Mouse (Mus musculus): ENCODE measurements around the gene Slc26a10. TPM values are rescaled to one million over a fixed set of nuclear protein-coding genes. Genes with fewer than 3 reads are reported as not detected.
"Not testable (repeated sequence)": the region's sequence is repeated elsewhere in the genome, so short reads cannot be mapped to it uniquely, and the experiment has no call there.

The Slc26a10 gene
- polyA plus RNA-seq, 1 experiment from 2014 or later: 0.58 TPM

GRCm38 (mm10) chr10:127156511-127156910, 23.9 kb downstream of the Slc26a10 start:
- DNase-seq (no peak), ATAC-seq (ENCODE audit: low FRiP score, low TSS enrichment) (no peak)
- H3K4me2 ChIP-seq (ENCODE audit: low read length): no peak overlapping the region
- no peaks in the 10 kb centered on the region for H3K9me3 ChIP-seq (ENCODE audit: control insufficient read depth, low read length)
- H3K27me3 ChIP-seq (ENCODE audit: control insufficient read depth, insufficient read depth, low read length): no peaks in the 10 kb centered on the region
- WGBS: 82% methylated on average over 1 of the region's 1 CpGs
- H3K9ac ChIP-seq (replicated peaks; ENCODE audit: low read length): no peak overlapping the region
- H3K36me3 ChIP-seq (ENCODE audit: control insufficient read depth, insufficient read depth, low read length): no peaks in the 10 kb centered on the region
- H3K4me3 ChIP-seq (replicated peaks; ENCODE audit: low read depth, low read length): no peak overlapping the region
- H3K27ac ChIP-seq (replicated peaks; ENCODE audit: low read depth, low read length): no peak overlapping the region
- H3K4me1 ChIP-seq (ENCODE audit: control insufficient read depth, insufficient read depth, low read length): no peaks in the 10 kb centered on the region

DNA sequence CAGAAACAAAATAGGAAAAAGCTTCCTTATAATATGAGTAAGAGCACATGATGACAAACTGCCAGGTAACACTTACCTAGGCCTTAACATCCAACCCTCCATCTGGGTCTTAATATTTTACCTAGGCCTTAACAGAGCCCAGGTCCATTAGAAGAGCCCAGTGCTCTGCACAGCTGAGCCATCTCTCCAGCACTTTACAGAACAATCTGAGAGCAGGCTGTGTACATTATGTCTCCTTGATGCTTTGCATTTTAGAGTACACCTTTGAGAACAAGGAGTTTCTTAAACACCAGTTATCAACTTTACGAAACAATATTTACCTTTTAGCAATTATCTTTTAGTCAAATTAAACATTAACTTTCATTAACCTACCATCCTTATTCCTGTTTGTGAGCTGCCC, 24.4 kb downstream of the Slc26a10 start:
- Histone ChIP-seq H3K4me2 (ENCODE audit: low read length) (no peak overlapping the region), H3K9ac (replicated peaks; ENCODE audit: low read length) (no peak overlapping the region), H3K4me1 (ENCODE audit: control insufficient read depth, insufficient read depth, low read length) (no peaks in the 10 kb centered on the region), H3K27me3 (ENCODE audit: control insufficient read depth, insufficient read depth, low read length) (no peaks in the 10 kb centered on the region), H3K4me3 (replicated peaks; ENCODE audit: low read depth, low read length) (no peak overlapping the region), H3K27ac (replicated peaks; ENCODE audit: low read depth, low read length) (no peak overlapping the region), H3K36me3 (ENCODE audit: control insufficient read depth, insufficient read depth, low read length) (no peaks in the 10 kb centered on the region), H3K9me3 (ENCODE audit: control insufficient read depth, low read length) (no peaks in the 10 kb centered on the region)
- DNase-seq (no peak), ATAC-seq (ENCODE audit: low FRiP score, low TSS enrichment) (no peak)
- WGBS: 98% methylated on average over 1 of the region's 1 CpGs

DNA sequence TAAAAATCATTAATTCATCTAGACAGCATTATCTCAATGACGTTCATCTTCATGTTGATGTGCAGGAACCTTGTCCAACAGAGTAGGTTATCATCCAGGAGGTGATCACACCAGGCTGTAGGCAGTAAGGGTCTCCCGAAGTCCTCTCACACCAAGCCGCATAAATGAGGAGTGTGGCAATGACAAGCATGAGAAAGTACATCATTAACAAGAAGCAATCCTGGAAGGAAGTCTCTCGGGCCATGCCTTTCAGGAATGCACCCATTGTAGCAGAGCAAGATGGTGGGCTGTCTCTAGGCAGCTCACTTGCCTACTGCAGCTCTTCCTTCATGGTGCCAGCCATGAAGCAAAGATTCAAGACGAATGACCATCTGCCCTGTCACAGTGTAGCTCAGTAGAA, 25.8 kb downstream of the Slc26a10 start:
- Histone ChIP-seq H3K36me3 (ENCODE audit: control insufficient read depth, insufficient read depth, low read length) (no peaks in the 10 kb centered on the region), H3K27ac (replicated peaks; ENCODE audit: low read depth, low read length) (no peak overlapping the region), H3K27me3 (ENCODE audit: control insufficient read depth, insufficient read depth, low read length) (no peaks in the 10 kb centered on the region), H3K9me3 (ENCODE audit: control insufficient read depth, low read length) (no peaks in the 10 kb centered on the region), H3K9ac (replicated peaks; ENCODE audit: low read length) (no peak overlapping the region), H3K4me1 (ENCODE audit: control insufficient read depth, insufficient read depth, low read length) (no peaks in the 10 kb centered on the region), H3K4me2 (ENCODE audit: low read length) (no peak overlapping the region), H3K4me3 (replicated peaks; ENCODE audit: low read depth, low read length) (no peak overlapping the region)
- WGBS: 85% methylated on average over 5 of the region's 5 CpGs
- DNase-seq (no peak), ATAC-seq (ENCODE audit: low FRiP score, low TSS enrichment) (no peak)

GRCm38 (mm10) chr10:127154241-127154640, 26.2 kb downstream of the Slc26a10 start:
- H3K4me1 ChIP-seq (ENCODE audit: control insufficient read depth, insufficient read depth, low read length): no peaks in the 10 kb centered on the region
- H3K4me3 ChIP-seq (replicated peaks; ENCODE audit: low read depth, low read length): no peak overlapping the region
- DNase-seq (no peak), ATAC-seq (ENCODE audit: low FRiP score, low TSS enrichment) (no peak)
- H3K9ac ChIP-seq (replicated peaks; ENCODE audit: low read length): no peak overlapping the region
- WGBS: 100% methylated on average over 2 of the region's 2 CpGs
- H3K9me3 ChIP-seq (ENCODE audit: control insufficient read depth, low read length): no peaks in the 10 kb centered on the region
- H3K27me3 ChIP-seq (ENCODE audit: control insufficient read depth, insufficient read depth, low read length): no peaks in the 10 kb centered on the region
- no peak overlapping the region for H3K27ac ChIP-seq (replicated peaks; ENCODE audit: low read depth, low read length)
- H3K36me3 ChIP-seq (ENCODE audit: control insufficient read depth, insufficient read depth, low read length): no peaks in the 10 kb centered on the region
- no peak overlapping the region for H3K4me2 ChIP-seq (ENCODE audit: low read length)

DNA sequence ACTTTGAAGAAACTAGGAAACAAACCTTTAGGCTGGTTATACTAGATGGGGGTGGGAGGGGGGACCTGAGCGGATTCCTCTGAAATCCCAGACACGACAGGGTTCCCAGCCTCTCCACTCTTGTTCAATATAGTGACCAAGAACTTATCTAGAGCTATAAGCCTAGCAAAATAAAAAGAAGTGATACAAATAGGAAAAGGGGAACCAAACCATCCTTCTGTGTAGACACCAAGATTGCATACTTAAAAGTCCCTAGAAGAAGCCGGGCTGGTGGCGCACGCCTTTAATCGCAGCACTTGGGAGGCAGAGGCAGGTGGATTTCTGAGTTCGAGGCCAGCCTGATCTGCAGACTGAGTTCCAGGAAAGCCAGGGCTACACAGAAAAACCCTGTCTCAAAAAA, 27.1 kb downstream of the Slc26a10 start:
- H3K9me3 ChIP-seq (ENCODE audit: control insufficient read depth, low read length): no peaks in the 10 kb centered on the region
- H3K9ac ChIP-seq (replicated peaks; ENCODE audit: low read length): no peak overlapping the region
- no peak for ATAC-seq (ENCODE audit: low FRiP score, low TSS enrichment)
- no peak for DNase-seq
- H3K27ac ChIP-seq (replicated peaks; ENCODE audit: low read depth, low read length): no peak overlapping the region
- no peak overlapping the region for H3K4me3 ChIP-seq (replicated peaks; ENCODE audit: low read depth, low read length)
- H3K36me3 ChIP-seq (ENCODE audit: control insufficient read depth, insufficient read depth, low read length): no peaks in the 10 kb centered on the region
- H3K27me3 ChIP-seq (ENCODE audit: control insufficient read depth, insufficient read depth, low read length): no peaks in the 10 kb centered on the region
- no peaks in the 10 kb centered on the region for H3K4me1 ChIP-seq (ENCODE audit: control insufficient read depth, insufficient read depth, low read length)
- WGBS: 93% methylated on average over 7 of the region's 7 CpGs
- no peak overlapping the region for H3K4me2 ChIP-seq (ENCODE audit: low read length)

- not testable (repeated sequence) for H3K4me3 ChIP-seq (replicated peaks; ENCODE audit: low read depth, low read length); H3K4me2 ChIP-seq (ENCODE audit: low read length); H3K4me1 ChIP-seq (ENCODE audit: control insufficient read depth, insufficient read depth, low read length); ATAC-seq (ENCODE audit: low FRiP score, low TSS enrichment); H3K27ac ChIP-seq (replicated peaks; ENCODE audit: low read depth, low read length); H3K36me3 ChIP-seq (ENCODE audit: control insufficient read depth, insufficient read depth, low read length); H3K27me3 ChIP-seq (ENCODE audit: control insufficient read depth, insufficient read depth, low read length); H3K9ac ChIP-seq (replicated peaks; ENCODE audit: low read length); DNase-seq; H3K9me3 ChIP-seq (ENCODE audit: control insufficient read depth, low read length)
- WGBS: 89% methylated on average over 10 of the region's 10 CpGs
These were observed 27.9 kb downstream of the Slc26a10 start for GRCm38 (mm10) chr10:127152556-127152955.

DNA sequence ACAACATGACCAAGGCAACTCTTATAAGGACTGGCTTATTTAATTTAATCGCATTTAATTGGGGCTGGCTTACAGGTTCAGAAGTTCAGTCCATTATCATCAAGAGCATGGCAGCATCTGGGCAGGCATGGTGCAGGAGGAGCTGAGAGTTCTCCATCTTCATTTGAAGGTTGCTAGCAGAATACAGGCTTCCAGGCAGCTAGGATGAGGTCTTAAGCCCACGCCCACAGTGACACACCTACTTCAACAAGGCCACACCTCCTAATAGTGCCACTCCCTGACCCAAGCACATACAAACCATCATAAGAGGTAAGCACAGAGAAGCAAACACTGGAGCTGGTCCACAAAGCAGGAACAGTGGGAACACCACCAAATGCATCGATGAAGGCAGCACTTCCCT, 29.2 kb downstream of the Slc26a10 start:
- ATAC-seq (ENCODE audit: low FRiP score, low TSS enrichment); DNase-seq; H3K9me3 ChIP-seq (ENCODE audit: control insufficient read depth, low read length); H3K4me1 ChIP-seq (ENCODE audit: control insufficient read depth, insufficient read depth, low read length); H3K36me3 ChIP-seq (ENCODE audit: control insufficient read depth, insufficient read depth, low read length); H3K4me3 ChIP-seq (replicated peaks; ENCODE audit: low read depth, low read length); H3K4me2 ChIP-seq (ENCODE audit: low read length); H3K27ac ChIP-seq (replicated peaks; ENCODE audit: low read depth, low read length); H3K9ac ChIP-seq (replicated peaks; ENCODE audit: low read length); H3K27me3 ChIP-seq (ENCODE audit: control insufficient read depth, insufficient read depth, low read length): not testable (repeated sequence)
- 90% methylated on average over 3 of the region's 3 CpGs for WGBS

DNA sequence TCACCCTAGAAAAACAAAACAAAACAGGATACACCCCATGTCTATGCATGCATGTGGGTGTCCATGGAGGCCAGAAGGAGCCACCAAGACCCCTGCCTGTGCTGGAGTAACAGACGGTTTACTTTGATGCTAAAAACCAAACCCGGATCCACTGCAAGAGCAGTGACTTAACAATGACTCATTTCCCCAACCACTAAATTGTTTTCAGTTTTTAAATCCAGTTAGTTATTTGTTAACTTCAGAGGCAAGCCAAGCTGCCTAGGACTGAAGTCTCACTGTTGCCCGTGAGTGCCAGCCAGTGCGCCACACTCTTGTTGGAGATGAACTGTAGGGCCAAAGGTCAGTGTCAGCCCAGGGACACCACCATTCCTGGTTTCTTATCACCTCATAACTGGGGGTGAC, 30.0 kb downstream of the Slc26a10 start:
- 86% methylated on average over 4 of the region's 4 CpGs for WGBS
- Histone ChIP-seq H3K9ac (replicated peaks; ENCODE audit: low read length) (no peak overlapping the region), H3K36me3 (ENCODE audit: control insufficient read depth, insufficient read depth, low read length) (no peaks in the 10 kb centered on the region)

DNA sequence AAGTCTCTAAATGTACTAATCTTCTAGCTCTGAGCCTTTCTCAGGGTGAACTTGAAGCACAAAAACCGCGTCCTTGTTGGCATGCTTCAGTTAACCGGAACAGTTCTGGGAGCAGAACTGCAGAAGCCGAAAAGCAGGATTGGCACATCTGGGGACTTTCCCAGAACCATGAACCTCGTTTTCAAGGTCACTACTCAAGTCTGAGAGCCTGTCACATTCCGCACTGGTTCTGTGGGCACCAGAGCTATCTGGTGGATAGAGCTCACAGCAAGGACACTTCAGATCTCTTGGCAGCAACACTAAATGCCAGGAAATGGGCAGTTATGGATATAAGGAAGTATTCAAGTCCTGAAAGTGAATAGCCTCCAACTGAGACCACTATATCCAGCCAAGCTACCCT, 33.3 kb downstream of the Slc26a10 start:
- H3K9ac ChIP-seq (replicated peaks; ENCODE audit: low read length): no peak overlapping the region
- no peak overlapping the region for H3K4me3 ChIP-seq (replicated peaks; ENCODE audit: low read depth, low read length)
- DNase-seq (no peak), ATAC-seq (ENCODE audit: low FRiP score, low TSS enrichment) (no peak)
- no peaks in the 10 kb centered on the region for H3K9me3 ChIP-seq (ENCODE audit: control insufficient read depth, low read length)
- 80% methylated on average over 6 of the region's 6 CpGs for WGBS
- H3K4me2 ChIP-seq (ENCODE audit: low read length): no peak overlapping the region
- H3K4me1 ChIP-seq (ENCODE audit: control insufficient read depth, insufficient read depth, low read length): no peaks in the 10 kb centered on the region
- no peaks in the 10 kb centered on the region for H3K36me3 ChIP-seq (ENCODE audit: control insufficient read depth, insufficient read depth, low read length)
- no peaks in the 10 kb centered on the region for H3K27me3 ChIP-seq (ENCODE audit: control insufficient read depth, insufficient read depth, low read length)
- no peak overlapping the region for H3K27ac ChIP-seq (replicated peaks; ENCODE audit: low read depth, low read length)

More for the DNA sequence above, 30.0 kb downstream of the Slc26a10 start:
- Histone ChIP-seq H3K4me2 (ENCODE audit: low read length) (no peak overlapping the region), H3K27ac (replicated peaks; ENCODE audit: low read depth, low read length) (no peak overlapping the region), H3K4me3 (replicated peaks; ENCODE audit: low read depth, low read length) (no peak overlapping the region), H3K4me1 (ENCODE audit: control insufficient read depth, insufficient read depth, low read length) (no peaks in the 10 kb centered on the region), H3K27me3 (ENCODE audit: control insufficient read depth, insufficient read depth, low read length) (no peaks in the 10 kb centered on the region), H3K9me3 (ENCODE audit: control insufficient read depth, low read length) (no peaks in the 10 kb centered on the region)
- no peak for ATAC-seq (ENCODE audit: low FRiP score, low TSS enrichment)
- DNase-seq: no peak

All from midbrain, embryonic 14.5 days (tissue).